Mouse (Mus musculus) heart, embryonic 14.5 days (tissue): ENCODE data around the gene Clasrp. TPM values are rescaled to one million over a fixed set of nuclear protein-coding genes. Genes with fewer than 3 reads are reported as not detected.

ENCODE experiments used
- ATAC-seq: fragments of 200-750 bp; cut with Nextera tagmentation; 2 replicates; pipeline ENCODE4 v1.8.0; 2017; ENCODE audit warnings: low read depth, moderate TSS enrichment; ENCODE audit not compliant: insufficient number of reproducible peaks, insufficient read depth, low FRiP score
- H3K27ac ChIP-seq, 2 experiments: fragments of 200-500 bp in 1 of 2; fragments of 300-500 bp in 1 of 2; sonication (generic) in 1 of 2; replicated peaks in 1 of 2; 2 replicates each; pipeline ENCODE4 v1.5.1; 2012 to 2014; ENCODE audit warnings: low read depth in 2 of 2, low read length in 2 of 2, control low read depth in 1 of 2, mild to moderate bottlenecking in 1 of 2, mixed read lengths in 1 of 2; ENCODE audit not compliant: control insufficient read depth in 1 of 2, insufficient read depth in 1 of 2
- H3K27me3 ChIP-seq: fragments of 300-500 bp; sonication (generic); 2 replicates; pipeline ENCODE4 v1.6.1; 2014; ENCODE audit warnings: mild to moderate bottlenecking, low read length, control low read depth; ENCODE audit not compliant: control insufficient read depth, insufficient read depth
- H3K36me3 ChIP-seq: fragments of 300-500 bp; sonication (generic); 2 replicates; pipeline ENCODE4 v1.6.1; 2014; ENCODE audit warnings: mild to moderate bottlenecking, control low read depth, low read length, mixed read lengths; ENCODE audit not compliant: control insufficient read depth, insufficient read depth
- H3K4me1 ChIP-seq, 2 experiments: fragments of 200-500 bp in 1 of 2; fragments of 300-500 bp in 1 of 2; sonication (generic) in 1 of 2; 2 replicates each; pipeline ENCODE4 v1.6.1; 2012 to 2014; ENCODE audit warnings: low read length in 2 of 2, control low read depth in 1 of 2, mixed read lengths in 1 of 2; ENCODE audit not compliant: control insufficient read depth in 2 of 2, insufficient read depth in 2 of 2
- H3K4me2 ChIP-seq: fragments of 300-500 bp; sonication (generic); 2 replicates; pipeline ENCODE4 v1.6.1; 2014; ENCODE audit warnings: mild to moderate bottlenecking, low read length
- H3K4me3 ChIP-seq, 2 experiments: fragments of 200-500 bp in 1 of 2; fragments of 300-500 bp in 1 of 2; sonication (generic) in 1 of 2; 2 replicates each; pipeline ENCODE4 v1.5.1; 2012 to 2014; ENCODE audit warnings: low read length in 2 of 2, mild to moderate bottlenecking in 2 of 2, control low read depth in 1 of 2, low read depth in 1 of 2, moderate library complexity in 1 of 2; ENCODE audit not compliant: control insufficient read depth in 1 of 2, insufficient read depth in 1 of 2
- H3K9ac ChIP-seq: fragments of 300-500 bp; sonication (generic); 2 replicates; pipeline ENCODE4 v1.6.1; 2014; ENCODE audit warnings: mild to moderate bottlenecking, low read length
- H3K9me3 ChIP-seq: fragments of 300-500 bp; sonication (generic); 2 replicates; pipeline ENCODE4 v1.6.1; 2016; ENCODE audit warnings: low read length, control low read depth; ENCODE audit not compliant: control insufficient read depth
- WGBS: fragments of 180-500 bp; shearing (Covaris S2); extraction: QIAGEN DNeasy Blood & Tissue Kit; methylation state at CpG from one replicate; pipeline ENCODE4 v1.1.7; 2014; 5-methylcytosine and 5-hydroxymethylcytosine counted together
- polyA plus RNA-seq: library from polyadenylated mRNA; unstranded; fragments of >200 nt; fragmentation: Nextera tagmentation; extraction: Ambion mirVana; gene quantifications from 2 replicates; pipeline ENCODE4 v1.2.1, GENCODE M21; 2014

Clasrp gene
- polyA plus RNA-seq, 1 experiment from 2014 or later: 29.2 TPM

DNA sequence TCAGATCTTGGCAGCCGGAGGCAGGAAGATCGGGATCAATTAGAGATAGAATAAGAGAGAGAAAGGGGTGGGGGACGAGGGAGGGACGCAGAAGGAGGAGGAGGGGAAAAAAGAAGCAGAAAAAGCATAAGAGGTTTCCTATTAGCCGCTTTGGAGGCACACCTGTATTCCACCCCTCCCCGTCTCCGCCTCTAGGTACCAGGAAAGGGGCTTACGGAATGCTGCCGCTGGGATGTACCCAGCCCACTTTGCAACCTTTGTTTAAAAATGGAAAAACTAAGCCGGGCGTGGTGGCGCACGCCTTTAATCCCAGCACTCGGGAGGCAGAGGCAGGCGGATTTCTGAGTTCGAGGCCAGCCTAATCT, 30.5 kb downstream of the Clasrp start:
- H3K4me2 ChIP-seq: peak overlapping the region; percentile 78
- peak overlapping the region; percentile 77 for H3K9ac ChIP-seq
- peaks cover 17 to 25% of the 10 kb centered on the region in 2 experiments; a peak in 3 of 4 replicates for H3K4me1 ChIP-seq
- peaks cover 29% of the 10 kb centered on the region for H3K27me3 ChIP-seq
- ATAC-seq: no peak
- H3K36me3 ChIP-seq: peaks cover 15% of the 10 kb centered on the region
- H3K9me3 ChIP-seq: no peaks in the 10 kb centered on the region
- H3K4me3 ChIP-seq: peak overlapping the region; percentile 64 to 89
- H3K27ac ChIP-seq: peak overlapping the region in 1 of 2 experiments; percentile 80; a peak in 2 of 4 replicates
- WGBS: 14% methylated on average over 16 of the region's 16 CpGs

DNA sequence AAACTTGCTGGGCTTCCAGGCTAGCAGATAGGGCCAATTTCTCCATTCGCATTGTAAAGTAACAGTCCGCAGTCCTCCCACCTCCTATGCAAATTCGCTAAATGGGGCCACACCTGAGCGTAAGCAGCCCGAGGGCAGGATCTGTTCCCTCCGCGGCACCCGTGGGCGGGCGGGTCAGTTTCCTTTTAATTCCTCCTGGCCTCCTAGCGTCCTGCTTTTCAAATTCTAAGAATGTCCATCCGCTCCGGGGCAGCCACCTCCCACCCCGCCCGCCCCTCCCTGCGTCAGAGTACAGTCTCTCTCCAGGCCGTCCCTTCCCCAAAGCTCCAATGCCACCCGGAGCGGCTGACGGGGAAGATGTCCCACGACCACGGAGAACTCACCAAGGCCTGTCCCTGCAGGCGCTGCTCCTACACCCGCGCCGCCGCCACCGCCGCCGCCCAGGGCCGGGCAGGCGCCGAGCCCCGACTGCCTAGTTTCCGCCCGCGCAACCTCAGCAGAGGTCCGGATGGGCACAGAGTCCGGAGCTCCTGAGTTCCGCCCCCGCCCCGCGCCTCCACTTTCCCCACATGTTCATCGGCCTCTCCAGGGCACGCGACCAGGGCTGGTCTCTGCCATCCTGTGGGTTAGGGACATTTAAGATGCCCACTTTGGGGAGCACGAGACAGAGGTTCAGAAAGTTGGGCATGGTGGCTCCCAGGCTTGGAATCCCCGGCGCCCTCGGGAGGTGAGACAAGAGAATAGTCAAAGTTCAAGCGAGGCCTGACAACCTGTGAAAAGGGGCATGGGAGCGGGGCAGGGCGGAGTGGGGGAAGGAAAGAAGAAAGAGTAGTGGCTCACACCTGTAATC, 31.1 kb downstream of the Clasrp start:
- Histone ChIP-seq H3K4me3 (peak overlapping the region; percentile 64 to 89), H3K9ac (peak overlapping the region; percentile 77), H3K27ac (peak overlapping the region; percentile 80 to 83), H3K36me3 (peaks cover 21% of the 10 kb centered on the region), H3K9me3 (no peaks in the 10 kb centered on the region), H3K4me2 (peak overlapping the region; percentile 78), H3K27me3 (peaks cover 23% of the 10 kb centered on the region), H3K4me1 (peaks cover 17 to 25% of the 10 kb centered on the region in 2 experiments; a peak in 3 of 4 replicates)
- under 1% methylated on average over 53 of the region's 53 CpGs for WGBS
- ATAC-seq: peak; percentile 75

DNA sequence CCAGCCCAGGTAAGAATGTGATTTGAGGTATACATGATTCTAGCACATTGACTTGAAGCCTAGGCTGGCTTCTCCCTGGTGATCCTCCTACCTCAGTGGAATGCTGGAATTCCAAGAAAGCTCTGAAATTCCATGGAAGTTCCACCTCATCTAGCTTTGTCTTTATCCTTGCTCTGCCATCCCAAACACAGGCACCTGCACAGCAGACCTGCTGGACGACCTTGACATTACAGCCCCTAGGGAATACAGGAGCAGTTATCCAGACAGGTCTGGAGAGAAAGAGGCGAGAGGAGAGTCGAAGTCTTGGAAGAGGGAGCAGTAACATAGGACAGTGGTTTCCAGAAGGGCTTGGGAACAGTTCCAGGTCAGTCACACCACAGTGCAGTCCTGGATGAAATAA, 34.6 kb downstream of the Clasrp start:
- peaks cover 47% of the 10 kb centered on the region for H3K36me3 ChIP-seq
- WGBS: 85% methylated on average over 3 of the region's 3 CpGs
- no peak overlapping the region for H3K9ac ChIP-seq
- peaks cover 6 to 12% of the 10 kb centered on the region in 2 experiments; a peak in 3 of 4 replicates for H3K4me1 ChIP-seq
- no peak for ATAC-seq
- H3K4me3 ChIP-seq: no peak overlapping the region
- H3K27me3 ChIP-seq: no peaks in the 10 kb centered on the region
- no peak overlapping the region for H3K4me2 ChIP-seq
- H3K9me3 ChIP-seq: no peaks in the 10 kb centered on the region
- H3K27ac ChIP-seq: no peak overlapping the region

DNA sequence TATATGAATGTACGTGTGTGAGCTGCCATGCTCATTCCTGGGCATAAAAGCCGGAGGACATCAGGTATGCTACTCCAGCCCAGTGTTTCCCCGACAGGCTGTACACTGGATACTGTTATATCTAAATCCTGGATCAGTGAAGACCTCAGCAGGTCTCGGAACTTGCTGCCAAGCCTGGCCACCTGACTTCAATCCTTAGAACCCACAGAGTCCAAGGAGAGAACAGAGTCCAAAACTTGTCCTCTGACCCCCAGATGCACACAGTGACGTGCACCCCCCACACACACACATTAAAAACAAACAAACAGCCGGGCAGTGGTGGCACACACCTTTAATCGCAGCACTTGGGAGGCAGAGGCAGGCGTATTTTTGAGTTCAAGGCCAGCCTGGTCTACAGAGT, 36.9 kb downstream of the Clasrp start:
- ATAC-seq: no peak
- Histone ChIP-seq H3K9ac (no peak overlapping the region), H3K36me3 (peaks cover 52% of the 10 kb centered on the region), H3K4me2 (no peak overlapping the region), H3K4me3 (no peak overlapping the region), H3K27ac (no peak overlapping the region), H3K4me1 (peaks cover 2 to 20% of the 10 kb centered on the region in 2 experiments; a peak in 3 of 4 replicates), H3K27me3 (no peaks in the 10 kb centered on the region), H3K9me3 (no peaks in the 10 kb centered on the region)
- WGBS: 90% methylated on average over 8 of the region's 8 CpGs

DNA sequence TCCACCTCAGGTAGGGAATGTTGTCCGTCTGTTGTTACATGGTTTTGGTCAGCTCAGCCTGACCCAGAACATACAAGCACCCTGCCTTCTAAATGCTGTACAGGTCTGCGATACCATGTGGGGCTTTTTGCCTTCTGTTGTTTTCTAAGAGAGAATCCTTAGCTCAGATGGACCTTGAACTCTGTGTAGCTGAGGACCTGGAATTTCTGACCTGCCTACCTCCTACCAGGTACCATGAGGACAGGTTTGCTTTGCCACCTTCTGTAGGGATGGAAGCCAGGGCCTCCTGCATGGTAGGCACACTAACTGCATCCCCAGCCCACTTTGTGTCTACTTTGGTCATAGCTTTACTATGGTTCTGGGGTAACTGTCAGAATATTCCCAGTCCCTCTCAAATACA, 38.5 kb downstream of the Clasrp start:
- H3K9ac ChIP-seq: no peak overlapping the region
- H3K4me2 ChIP-seq: no peak overlapping the region
- no peak for ATAC-seq
- no peak overlapping the region for H3K27ac ChIP-seq
- no peak overlapping the region for H3K4me3 ChIP-seq
- no peaks in the 10 kb centered on the region for H3K9me3 ChIP-seq
- WGBS: 94% methylated on average over 2 of the region's 2 CpGs
- peaks cover under 1 to 13% of the 10 kb centered on the region in 2 experiments; a peak in 3 of 4 replicates for H3K4me1 ChIP-seq
- peaks cover 52% of the 10 kb centered on the region for H3K36me3 ChIP-seq
- H3K27me3 ChIP-seq: no peaks in the 10 kb centered on the region

DNA sequence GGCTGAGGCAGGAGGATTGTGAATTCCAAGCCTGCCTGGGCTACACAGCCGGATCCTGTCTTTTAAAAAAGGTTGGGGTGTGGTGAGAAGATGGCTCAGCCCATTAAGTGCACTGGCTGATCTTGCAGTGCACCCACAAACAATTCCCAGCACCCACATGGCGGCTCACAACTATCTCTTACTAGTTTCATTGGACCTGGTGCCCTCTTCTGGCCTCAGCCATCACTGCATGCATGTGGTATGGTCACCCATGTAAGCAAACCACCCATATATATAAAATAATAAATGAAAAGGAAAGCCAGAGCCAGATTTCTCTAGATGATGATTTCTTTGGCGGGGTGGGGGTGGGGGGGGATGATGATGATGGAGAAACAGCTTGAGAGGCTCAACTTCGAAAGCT, 39.8 kb downstream of the Clasrp start:
- H3K36me3 ChIP-seq: peaks cover 44% of the 10 kb centered on the region

DNA sequence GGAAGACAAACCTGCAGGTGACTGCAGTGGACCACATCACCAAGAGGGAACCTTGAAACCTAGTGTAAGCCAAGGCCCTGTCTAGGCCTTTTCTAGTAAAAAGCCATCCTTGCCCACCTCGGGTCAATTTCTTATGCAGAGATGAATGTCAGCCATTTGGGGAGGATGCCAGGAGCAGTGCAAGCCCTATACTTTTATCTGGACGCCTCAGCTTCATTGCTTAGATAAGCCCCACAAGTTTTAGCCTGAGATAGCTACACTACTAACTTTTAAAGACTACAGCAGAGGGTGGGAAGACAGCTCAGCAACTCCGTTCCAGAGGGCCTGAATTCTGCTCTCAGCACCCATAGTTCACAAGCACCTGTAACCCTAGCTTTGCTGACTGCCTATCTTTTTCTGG, 40.4 kb downstream of the Clasrp start:
- Histone ChIP-seq H3K4me2 (no peak overlapping the region), H3K4me3 (no peak overlapping the region)

More for the DNA sequence above, 39.8 kb downstream of the Clasrp start:
- no peak for ATAC-seq
- no peaks in the 10 kb centered on the region for H3K27me3 ChIP-seq
- no peak overlapping the region for H3K4me2 ChIP-seq
- H3K9ac ChIP-seq: no peak overlapping the region
- no peak overlapping the region for H3K4me3 ChIP-seq
- no peaks in the 10 kb centered on the region for H3K9me3 ChIP-seq
- WGBS: 99% methylated on average over 4 of the region's 4 CpGs
- no peak overlapping the region for H3K27ac ChIP-seq
- peaks cover 9 to 26% of the 10 kb centered on the region in 2 experiments for H3K4me1 ChIP-seq

More for the DNA sequence above, 40.4 kb downstream of the Clasrp start:
- ATAC-seq: no peak
- H3K27me3 ChIP-seq: no peaks in the 10 kb centered on the region
- peaks cover 12 to 32% of the 10 kb centered on the region in 2 experiments for H3K4me1 ChIP-seq
- H3K36me3 ChIP-seq: peaks cover 38% of the 10 kb centered on the region
- no peaks in the 10 kb centered on the region for H3K9me3 ChIP-seq
- no peak overlapping the region for H3K27ac ChIP-seq
- 67% methylated on average over 3 of the region's 3 CpGs for WGBS
- 0 out of 2 replicates have a peak overlapping the region, but pooled peaks have one; percentile 97 for H3K9ac ChIP-seq
